Mouse (Mus musculus): Measurements from ENCODE around the gene Krit1.

GRCm38 (mm10) chr5:3771512-3771911 lies 31.5 kb upstream of the Krit1 start:
- TF ChIP-seq CTCF (IDR thresholded peaks at IDR 0.05; ENCODE audit: borderline replicate concordance, extremely low read depth, insufficient read depth, insufficient read length) = no peak
- no peak for TF ChIP-seq POLR2A (IDR thresholded peaks at IDR 0.05; ENCODE audit: borderline replicate concordance, extremely low read depth, insufficient read depth, insufficient read length, poor library complexity, severe bottlenecking)
